Mouse (Mus musculus) cerebellum, adult 9-10 months (tissue): ENCODE results near the gene Gstt2.
A peak's percentile ranks its signal among the peaks of the same experiment; 100 is the strongest.

Source experiments
- DNase-seq: peaks from one replicate; pipeline ENCODE4 v3.0.0; 2022

Gene Gstt2

DNA sequence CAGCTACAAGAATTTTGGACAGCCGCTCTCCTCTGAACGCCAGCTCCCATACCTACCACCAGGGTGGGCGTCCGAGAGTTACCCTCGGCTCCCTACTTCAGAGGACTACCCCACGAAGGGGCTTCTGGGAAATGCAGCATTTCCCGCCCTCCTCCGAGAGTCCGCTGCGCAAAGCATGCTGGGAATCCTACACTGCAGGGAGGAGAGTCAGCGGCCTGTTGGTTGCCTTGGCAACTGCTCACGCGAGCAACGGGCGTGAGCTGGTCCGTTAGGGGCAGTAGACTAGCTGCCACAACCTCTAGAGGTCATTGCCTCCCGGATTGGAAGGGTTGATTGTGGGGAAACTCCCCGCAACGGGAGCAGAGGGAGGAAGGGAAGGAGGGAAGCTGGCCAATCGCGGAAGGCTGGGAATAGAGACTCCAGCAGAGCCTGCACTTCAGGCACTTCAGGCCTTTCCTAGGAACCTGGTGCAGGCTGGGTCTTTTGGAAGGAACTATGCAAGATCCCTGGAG lies at the start of gene Gstt2:
Gstt2 (minus strand) TSS at position 177 of the 512 bp plus-strand sequence.
- peak; percentile 93 for DNase-seq

DNA sequence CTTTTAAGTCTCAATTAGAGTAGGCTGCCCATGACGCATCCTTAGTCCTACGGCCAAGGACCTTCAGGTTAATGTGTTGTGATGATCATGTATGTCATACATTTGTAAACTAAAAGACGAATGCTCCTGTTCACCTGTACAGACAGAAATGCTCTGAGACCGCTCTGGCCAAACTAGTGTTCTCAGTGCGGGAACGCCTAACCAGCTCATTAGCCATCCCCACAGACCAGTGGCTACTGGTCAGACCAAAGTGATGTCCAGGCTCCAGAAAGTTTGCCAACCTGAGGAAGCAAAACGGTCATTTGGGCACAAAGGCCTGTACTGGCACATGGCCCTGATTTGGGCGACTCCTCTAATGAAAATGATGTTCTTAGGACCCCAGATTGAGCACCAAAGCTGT lies 47.5 kb upstream of the Gstt2 start:
- DNase-seq: no peak

DNA sequence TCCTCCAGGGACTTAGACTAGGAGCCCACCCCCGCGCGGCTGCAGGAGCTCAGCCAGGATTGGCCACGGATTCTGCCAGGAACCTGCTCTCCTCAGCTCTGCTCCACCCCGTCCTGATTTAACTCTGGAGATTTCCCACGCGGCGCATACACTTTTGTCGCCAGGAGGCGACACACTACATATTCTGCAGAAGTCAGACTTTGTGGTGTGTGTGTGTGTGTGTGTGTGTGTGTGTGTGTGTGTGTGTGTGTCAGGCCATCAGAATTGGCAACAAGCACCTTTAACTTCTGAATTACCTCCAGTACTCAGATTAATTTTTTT lies 46.0 kb upstream of the Gstt2 start:
- peak; percentile 84 for DNase-seq

DNA sequence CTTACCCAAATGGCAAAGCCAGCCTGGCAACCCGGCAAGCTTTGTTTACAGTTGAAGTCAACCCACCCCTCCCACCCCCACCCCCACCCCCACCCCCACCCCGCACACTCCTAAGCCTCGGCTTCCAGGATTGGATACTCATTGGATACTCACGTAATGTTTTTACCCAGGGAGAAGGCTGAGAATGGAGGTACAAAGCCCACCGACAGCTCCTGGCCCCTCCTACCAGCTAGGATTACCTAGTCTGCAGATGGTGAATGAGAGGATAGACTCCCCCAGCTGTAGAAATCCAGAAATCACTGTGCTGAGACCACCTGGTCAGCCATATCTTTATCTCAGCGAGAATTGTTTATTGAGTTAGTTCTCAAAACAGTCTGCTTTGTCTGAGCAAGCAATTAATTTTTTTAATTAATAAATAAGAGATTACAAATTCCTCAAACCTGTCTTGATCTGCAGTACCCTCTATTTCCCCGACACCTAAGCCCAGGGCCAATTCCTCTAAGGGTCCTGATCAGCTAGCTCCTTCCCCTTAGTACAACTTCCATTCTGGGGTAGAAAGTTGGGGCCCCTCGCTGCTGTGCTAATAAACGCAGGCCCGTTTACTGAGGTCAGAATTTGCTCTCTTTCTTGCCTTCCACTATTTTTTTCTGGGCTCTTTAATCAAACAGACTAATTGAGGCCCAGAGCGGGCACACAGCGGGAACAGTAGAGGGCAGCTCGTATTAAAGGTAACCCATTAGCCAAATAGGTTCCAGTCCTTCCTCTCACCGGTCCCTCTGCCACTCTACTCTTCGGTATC lies 45.4 kb upstream of the Gstt2 start:
- no peak for DNase-seq

DNA sequence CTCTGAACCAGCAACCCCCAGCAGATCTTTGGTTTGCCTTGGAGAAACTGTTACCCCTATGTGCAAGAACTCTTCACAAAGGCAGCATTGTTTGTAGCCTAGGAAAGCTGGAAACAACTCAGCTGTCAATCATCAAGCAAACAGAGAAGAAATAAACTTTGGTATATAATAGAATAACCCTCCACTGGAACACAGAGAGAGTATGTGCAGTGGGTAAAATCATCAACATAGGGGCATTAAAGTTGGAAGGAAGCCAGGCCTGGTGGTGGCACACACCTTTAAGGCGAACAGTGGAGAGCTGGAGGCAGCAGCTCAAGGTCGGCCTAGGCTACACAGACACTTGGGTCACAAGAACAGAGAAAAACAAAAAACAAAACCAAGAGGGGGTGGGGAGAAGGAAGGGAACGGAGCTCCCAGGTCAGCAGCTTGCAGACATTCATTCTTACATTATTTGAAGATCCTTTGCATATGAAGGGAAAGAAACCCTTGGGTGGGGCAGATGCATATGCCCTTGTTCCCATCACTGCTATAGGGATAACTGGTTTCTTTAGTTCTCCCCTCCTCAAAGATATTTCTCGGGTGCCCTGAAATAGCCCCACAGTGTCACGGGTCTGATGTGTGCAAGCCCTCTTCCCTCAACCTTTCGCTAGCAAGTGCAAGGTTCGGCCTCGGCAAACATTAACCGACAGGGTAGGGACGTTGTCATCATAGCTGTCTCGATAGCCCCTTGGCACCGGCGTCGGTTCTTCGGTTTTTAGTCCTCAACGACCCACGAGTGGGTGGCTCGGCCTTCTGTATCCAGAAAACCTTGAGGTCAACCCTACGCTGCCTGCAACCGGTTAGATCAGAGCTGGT lies 44.6 kb upstream of the Gstt2 start:
- DNase-seq: no peak

DNA sequence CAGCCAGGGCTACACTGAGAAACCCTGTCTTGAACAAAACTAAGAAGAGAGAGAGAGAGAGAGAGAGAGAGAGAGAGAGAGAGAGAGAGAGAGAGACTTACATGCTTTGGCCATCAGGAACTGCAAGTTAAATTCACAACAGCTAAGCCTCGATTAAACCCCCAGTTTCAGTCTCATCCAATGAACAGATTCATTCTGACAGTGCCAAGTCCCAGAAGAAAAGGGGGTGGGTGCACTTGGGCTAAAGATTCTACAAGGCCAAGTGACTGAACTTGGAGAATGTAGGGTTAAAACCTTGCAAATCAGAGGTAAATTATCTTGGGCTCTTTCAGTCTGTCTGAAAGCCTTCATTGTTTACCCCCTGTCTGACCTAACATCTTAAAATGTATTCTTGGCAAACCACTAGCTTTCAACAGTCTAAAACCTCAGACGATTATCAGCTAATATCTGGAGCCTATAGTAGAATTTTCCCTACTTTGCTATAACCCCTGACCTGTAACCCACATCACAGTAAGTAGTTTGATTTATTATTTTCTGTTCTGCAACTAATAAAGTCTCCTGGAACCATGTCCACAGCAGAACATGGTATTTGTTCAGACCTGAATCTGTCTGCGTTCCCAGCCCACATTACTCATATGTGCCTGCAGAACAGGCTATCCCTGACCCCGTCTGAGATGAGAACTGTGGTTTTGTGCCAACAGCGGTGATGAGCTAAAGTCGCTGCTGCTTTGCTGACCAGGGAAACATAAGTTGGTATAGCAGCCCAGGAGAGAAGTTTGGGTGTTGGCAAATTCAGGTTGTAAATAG lies 43.8 kb upstream of the Gstt2 start:
- DNase-seq: no peak

DNA sequence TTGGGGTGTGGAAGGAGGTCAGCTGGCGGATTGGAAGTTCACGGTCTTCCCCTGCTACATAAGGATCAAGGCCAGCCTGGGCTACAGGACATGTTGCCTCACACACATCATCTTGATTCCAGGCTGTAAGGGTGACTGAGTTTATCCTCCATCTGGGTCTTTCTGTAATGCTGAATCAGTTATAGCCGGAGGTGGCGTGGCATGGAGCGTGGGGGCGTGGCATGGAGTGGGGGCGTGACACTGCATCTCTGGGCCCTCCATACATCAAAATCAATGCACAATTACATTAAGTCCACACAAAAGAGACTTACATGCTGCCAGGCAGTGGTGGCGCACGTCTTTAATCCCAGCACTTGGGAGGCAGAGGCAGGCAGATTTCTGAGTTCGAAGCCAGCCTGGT lies 43.1 kb upstream of the Gstt2 start:
- no peak for DNase-seq

DNA sequence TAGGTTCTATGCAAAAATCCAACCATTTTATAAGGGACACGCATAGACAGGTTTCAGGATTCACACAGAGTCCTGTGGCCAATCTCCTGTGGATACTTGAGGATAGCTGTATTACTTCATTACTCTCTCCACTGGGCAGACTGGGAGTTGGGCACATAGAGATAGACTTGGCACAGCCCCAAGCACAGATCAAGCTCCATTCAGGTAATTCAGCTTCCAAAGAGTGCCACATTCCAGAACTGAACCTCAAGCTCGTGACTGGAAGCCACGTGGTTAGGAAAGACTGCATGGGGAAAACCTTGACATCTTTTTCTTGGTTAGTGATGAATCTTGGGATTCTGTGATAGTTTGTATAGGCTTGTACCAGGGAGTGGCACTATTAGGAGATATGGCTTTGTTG lies 41.6 kb upstream of the Gstt2 start:
- no peak for DNase-seq

DNA sequence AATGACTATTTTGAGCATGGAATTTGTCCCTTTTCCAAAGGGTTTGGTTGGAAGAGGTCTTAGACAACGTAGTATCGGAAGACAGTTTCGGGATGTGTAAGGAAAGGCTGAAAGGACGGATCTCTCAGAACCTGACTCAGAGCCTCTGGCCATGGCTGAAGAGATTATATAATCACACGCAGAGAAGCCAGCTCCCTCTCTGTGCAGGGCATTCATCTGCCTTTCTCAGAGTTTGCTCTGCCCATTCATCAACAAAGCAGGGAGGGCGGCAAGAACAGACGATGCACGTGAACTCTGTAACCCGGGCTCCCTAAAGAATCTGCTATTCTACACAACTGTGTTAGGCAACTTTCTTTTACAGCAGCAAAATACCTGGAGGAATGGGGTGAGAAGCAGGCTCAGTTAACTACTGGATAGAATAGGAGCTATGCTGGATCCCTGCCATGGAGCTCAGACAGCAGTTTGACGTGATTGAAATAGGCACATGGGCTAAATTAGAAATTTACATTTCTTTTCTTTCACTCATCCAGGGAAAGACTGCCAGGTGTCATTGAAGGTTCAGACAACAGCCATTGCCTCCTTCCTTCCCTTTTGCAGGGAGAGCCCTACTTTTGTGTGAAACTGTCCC lies 36.4 kb upstream of the Gstt2 start:
- DNase-seq: peak; percentile 82

DNA sequence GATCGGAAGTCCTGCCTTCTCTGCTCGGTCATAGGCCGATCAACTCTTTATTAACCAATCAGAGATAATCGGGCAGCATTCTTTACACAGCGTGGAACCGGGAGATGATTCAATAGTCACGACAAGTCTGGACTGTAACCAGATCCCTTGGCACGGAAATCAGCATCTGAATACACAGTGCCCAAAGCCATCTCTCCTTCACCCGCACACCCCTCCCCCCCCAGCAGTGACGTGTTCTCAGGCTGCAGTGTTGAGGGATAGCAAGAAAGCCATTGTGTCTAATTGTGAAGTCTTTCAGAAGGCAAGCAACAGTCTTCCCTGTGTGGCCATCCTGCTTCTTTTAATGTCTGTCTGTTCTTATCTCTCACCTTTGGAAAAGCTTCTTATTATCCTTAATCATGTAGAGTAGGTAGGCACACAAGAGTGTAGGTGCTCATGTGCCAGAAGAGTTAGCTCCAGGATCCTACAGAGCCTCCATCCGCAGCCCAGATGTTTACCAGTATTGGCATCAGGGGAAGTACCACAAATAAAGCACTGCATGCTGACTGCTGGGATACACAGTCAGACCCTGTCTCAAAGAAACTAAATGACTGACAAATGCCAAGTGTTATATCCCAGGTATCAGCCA lies 35.8 kb upstream of the Gstt2 start:
- peak; percentile 99 for DNase-seq

DNA sequence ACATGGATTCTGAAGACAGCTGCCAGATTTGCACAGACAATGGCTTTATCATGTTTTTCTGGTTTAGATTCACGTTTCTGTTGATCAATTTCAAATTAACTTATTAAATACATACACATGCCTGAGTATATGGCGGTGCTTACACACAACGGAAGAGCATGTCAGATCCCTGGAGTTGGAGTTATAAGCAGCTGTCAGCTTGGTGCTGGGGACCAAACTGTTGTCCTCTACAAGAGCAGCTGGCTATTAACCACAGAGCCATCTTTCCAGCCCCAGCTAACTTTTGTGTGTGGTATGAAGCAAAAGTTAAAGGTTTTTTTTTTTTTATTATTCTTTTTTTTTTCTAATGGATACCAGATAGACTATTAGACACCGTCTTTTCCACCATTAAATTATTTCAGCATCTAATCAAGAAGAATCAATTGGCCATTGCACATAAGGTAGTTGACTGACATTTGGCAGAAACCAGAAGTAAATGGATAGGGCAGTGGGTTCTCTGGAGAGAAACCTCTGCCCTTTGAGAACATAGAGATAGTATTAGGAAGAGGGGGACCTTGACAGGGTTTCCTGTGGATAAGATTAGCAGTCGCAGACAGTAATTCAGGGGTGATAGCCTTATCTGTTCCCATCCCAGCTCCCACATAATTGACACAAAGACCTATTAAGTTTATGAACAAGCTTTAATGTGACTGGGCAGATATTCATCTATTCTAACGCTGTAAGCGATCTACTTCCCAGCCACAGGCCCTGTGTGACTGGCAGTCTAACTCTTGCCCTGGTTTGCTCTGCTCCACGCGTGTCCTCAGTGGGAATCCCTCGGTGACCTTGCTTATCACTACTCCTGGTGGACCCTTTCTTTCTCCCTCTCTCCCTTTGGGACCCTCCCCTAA lies 35.0 kb upstream of the Gstt2 start:
- DNase-seq: no peak

DNA sequence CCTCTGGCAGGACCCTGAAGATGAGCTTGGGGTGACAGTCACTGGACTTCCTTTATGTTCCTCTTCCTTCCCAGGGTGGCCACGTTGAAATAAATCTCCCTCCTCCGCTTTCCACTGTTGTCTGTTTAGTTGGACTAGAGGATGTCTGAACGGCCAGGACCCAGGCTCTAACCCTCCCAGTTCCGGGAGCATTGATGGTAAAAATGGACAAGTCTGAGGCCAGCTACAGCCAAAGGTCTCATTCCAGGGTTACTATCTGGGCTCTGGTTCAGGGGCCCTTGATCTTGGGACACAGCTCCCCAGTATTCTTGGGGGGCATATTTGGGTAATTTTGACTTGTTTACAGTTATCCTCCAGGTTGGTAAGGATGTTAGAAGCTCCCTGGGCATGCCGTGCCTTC lies 24.4 kb upstream of the Gstt2 start:
- DNase-seq: no peak

DNA sequence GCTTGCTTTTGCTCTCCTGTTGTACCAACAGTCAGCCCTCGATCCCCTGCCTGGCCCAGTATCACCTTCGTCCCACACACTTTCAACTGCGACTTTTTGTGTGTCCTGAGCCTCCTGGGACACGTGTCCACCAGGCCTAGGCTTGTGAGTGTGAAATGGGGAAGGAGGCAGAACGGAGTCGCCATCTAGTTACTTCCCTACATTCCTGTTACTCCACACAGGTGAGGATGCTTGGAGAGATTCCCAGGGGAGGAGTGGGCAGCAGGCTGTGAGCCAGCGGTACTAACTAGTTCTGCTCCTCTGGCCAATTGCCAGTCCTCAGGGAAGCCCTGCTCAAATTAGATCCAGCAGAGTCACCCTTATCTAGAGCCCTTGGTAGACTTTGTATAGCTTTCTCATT lies 23.5 kb upstream of the Gstt2 start:
- peak; percentile 72 for DNase-seq

DNA sequence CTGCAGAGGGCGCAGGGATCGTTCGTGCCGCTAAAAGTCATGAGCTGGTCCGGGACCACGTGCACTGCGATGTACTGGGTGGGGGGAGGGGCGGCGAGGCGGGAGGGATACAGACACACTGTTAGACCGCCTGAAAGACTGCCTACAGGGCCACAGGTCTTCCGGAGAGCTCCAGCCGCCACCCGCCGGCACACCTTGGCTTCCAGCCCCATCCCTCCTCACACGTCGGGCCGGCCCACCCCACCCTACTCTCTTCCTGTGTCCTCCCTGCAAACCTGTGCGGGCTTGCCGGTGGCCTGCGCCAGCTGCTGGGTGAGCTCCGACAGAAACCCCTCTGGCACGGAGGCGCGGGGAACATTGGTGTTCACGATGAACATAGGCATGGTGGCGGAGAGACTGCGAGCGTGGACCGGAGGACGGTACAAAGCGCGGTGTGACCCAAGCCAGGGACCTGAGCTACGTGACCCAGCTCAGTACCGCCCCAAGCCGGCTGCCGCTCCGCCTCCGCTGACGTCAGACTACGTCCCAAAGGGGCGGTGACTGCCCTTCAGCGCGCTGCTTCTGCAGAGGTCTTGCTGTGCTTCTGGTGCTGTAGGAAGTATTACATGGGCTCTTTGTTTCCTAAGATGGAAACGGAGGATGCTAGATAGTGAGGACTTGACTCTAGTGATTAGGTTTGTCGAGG lies 22.7 kb upstream of the Gstt2 start, which contains the start of gene Mif:
Mif (minus strand) TSS at position 455 of the 685 bp plus-strand sequence.
- DNase-seq: peak; percentile 90

DNA sequence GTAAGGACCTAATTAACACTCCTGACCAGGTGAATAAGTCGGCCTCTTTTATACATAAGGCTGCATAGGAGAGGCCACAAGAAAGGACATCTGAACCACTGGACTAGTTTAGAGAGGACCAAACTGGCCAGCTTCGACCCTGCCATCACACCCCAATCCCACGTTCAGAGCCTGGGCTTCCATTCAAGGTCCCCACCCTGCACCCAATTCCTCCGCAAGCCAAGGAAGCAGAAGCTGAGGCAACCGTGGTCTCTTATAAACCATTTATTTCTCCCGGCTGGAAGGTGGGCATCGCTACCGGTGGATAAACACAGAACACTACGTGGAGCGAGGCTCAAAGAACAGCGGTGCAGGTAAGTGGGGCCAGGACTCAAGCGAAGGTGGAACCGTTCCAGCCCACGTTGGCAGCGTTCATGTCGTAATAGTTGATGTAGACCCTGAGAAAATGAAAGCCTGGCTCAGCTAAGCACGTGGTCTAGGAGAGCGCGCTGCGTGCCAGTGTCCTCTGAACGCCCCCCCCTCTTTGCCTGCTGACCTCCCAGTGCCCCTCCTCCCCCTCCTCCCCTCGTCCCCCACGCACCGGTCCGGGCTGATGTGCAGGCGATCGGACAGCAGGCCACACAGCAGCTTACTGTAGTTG lies 22.0 kb upstream of the Gstt2 start:
- peak; percentile 66 for DNase-seq

DNA sequence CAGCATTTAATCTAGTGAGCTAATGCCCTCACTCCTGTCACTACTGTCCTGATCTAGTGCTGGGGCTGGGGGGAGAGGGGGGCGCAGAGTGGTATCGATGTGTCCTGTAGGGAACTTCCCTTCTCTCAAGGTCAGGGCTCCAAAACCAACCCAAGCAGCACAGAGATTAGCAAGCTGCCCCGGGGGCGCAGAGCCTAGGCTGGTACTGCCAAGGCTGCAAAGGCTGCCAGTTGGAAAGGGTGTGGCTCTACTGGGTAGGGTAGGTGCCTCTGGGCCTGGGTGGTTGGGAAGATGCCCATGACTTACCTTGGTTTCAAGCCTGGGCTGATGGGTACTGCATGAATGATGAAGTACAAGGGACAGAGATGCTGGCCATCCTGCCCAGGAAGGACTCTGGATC lies 20.4 kb upstream of the Gstt2 start:
- DNase-seq: peak; percentile 45

DNA sequence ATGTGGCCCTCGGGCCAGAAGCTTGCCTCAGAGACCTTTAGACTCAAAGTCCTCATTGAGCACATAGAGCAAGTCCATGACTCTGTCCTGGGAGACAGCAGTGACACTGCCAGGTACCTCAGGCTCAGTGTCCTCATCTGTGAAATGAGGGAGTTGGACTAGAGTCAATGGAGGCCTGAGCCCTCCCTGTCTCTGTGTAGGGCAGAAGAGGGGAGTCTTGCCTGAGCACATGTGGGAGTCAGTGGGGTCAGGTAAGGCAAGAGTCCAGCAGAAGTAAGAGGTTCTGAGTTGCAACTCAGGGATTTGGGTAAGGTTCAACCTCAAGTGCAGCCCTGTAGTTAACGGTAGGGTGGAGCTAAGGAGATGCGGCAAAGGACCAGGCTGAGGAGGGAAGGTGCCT lies 19.8 kb upstream of the Gstt2 start:
- no peak for DNase-seq

DNA sequence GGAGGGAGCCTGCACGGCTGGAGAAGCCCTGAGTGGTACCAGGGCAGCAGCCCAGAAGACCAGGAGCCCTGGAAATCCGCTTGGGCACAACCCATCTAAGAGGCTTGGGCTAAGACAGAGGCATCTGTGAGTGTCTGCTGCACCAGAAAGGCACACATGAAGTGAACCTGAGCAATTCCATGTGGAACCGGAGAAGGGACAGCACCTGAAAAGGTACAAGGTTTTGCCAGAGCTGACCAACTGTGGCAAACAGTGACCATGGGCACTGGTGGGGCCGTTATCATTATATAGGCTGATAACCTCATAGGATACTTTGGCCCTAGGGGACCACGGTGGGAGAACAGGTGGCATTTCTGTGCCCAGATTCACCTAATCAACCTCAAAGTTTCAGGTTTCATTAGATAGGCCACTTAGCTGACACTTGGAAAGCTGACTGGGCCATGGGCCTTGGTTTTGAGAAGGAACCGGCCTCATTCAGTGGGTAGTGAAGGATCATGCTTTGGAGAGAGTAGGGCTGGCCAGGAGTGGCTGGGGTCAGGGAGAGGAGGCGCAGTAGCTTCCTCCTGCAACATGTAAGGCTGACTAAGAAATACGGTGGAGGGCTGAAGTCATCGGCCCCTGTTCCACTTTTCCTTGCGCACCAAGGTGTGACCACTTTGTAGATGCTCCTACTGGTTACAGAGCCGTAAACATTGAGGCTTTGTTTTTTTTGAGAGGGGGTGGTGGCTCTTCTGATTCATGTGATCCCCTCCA lies 19.1 kb upstream of the Gstt2 start:
- no peak for DNase-seq

DNA sequence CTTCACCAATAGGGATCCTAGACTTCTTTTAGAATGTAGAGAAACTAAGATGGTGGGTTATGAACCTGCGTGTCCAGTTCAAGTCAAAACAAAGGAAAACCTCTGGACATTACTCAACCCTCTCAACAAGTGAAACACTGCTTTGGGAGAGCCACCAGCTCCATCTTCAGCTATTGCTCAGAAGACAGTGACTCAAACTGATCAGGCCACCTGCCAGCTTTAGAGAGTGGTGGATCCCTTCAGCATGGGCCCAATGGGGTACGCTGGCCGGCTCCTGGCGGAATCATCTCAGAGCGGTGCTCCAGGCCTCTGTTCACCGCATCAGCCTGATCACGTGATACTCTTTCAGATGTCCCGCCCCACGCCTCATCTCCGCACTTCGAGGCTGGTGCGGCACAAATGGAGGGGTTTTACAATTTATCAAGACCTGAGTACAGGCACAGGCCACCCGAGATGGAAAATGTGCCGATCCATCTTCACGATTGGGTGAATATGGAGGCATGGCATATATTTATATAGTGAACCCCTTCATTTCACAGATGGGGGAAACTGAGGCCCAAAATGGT lies 18.3 kb upstream of the Gstt2 start:
- DNase-seq: no peak
